Mouse (Mus musculus) embryonic fibroblast, embryonic 13.5 days (primary cell): ENCODE results near the gene U2surp. TPM values are rescaled to one million over a fixed set of nuclear protein-coding genes. Genes with fewer than 3 reads are reported as not detected.
"Not testable (repeated sequence)": the region's sequence is repeated elsewhere in the genome, so short reads cannot be mapped to it uniquely, and the experiment has no call there.

Experiments used
- H3K27ac ChIP-seq: 2 replicates; pipeline ENCODE4 v1.5.1; 2012; ENCODE audit warnings: low read length, control low read depth, inconsistent platforms; ENCODE audit not compliant: insufficient read depth
- H3K4me1 ChIP-seq: 2 replicates; pipeline ENCODE4 v1.6.1; 2011; ENCODE audit warnings: low read length; ENCODE audit not compliant: control insufficient read depth, insufficient read depth
- H3K4me3 ChIP-seq: 2 replicates; pipeline ENCODE4 v1.5.1; 2011; ENCODE audit warnings: mild to moderate bottlenecking, control low read depth, low read length; ENCODE audit not compliant: insufficient read depth
- CTCF ChIP-seq: IDR thresholded peaks from 2 replicates; pipeline ENCODE4 v1.5.1; 2011; ENCODE audit warnings: mild to moderate bottlenecking, control low read depth, low read length, moderate library complexity, borderline replicate concordance; ENCODE audit not compliant: insufficient read depth
- POLR2A ChIP-seq: IDR thresholded peaks from 2 replicates; pipeline ENCODE4 v1.6.1; 2011; ENCODE audit warnings: low read depth, mild to moderate bottlenecking, control low read depth, low read length, moderate library complexity
- polyA plus RNA-seq: library from polyadenylated mRNA; stranded (reverse); fragments of >200 nt; gene quantifications from 2 replicates; pipeline ENCODE4 v1.2.4, GENCODE M21; 2011; ENCODE audit warnings: low read depth; ENCODE audit not compliant: missing spikeins, insufficient read length

Gene U2surp
- polyA plus RNA-seq, 1 experiment = 87.4 TPM

- TF ChIP-seq CTCF (no peak), POLR2A (no peak)
- Histone ChIP-seq H3K27ac (no peak overlapping the region), H3K4me3 (no peak overlapping the region), H3K4me1 (no peaks in the 10 kb centered on the region)
Measured at GRCm38 (mm10) chr9:95478443-95478842, 33.4 kb downstream of the U2surp start.

DNA sequence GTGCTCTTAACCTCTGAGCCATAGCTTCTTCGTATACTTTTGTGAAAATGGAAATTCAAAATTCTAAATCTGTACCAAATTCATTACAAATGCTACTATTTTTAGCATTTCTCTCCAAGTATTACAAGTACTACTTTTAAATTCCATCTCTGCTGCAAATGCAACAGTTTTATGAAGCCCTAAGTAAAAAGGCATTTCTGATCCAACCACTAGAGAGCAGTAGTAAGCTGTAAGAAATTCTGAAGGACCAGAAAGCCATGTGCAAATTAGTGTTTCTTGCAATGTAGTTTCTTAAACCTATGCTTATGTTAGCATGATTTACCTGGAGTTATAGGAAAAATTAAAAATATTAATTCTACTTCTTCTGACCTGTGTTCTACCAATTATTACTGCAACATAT is 38.9 kb downstream of the U2surp start:
- Histone ChIP-seq H3K27ac (no peak overlapping the region), H3K4me1 (no peaks in the 10 kb centered on the region), H3K4me3 (no peak overlapping the region)
- TF ChIP-seq CTCF (no peak), POLR2A (no peak)

GRCm38 (mm10) chr9:95469011-95469576 is 42.7 kb downstream of the U2surp start:
- not testable (repeated sequence) for H3K4me3 ChIP-seq, H3K4me1 ChIP-seq, H3K27ac ChIP-seq

- TF ChIP-seq POLR2A = no peak
- TF ChIP-seq CTCF = no peak
- no peak overlapping the region for H3K4me3 ChIP-seq
- H3K4me1 ChIP-seq = no peaks in the 10 kb centered on the region
- no peak overlapping the region for H3K27ac ChIP-seq
Measured at GRCm38 (mm10) chr9:95464028-95464427, 47.8 kb downstream of the U2surp start.

GRCm38 (mm10) chr9:95451931-95452330 is 59.9 kb downstream of the U2surp start:
- no peak overlapping the region for H3K27ac ChIP-seq
- H3K4me3 ChIP-seq = no peak overlapping the region
- H3K4me1 ChIP-seq = no peaks in the 10 kb centered on the region
- TF ChIP-seq CTCF = no peak

GRCm38 (mm10) chr9:95450586-95450985 is 61.2 kb downstream of the U2surp start:
- no peak overlapping the region for H3K27ac ChIP-seq
- H3K4me1 ChIP-seq = no peaks in the 10 kb centered on the region
- no peak for TF ChIP-seq POLR2A
- no peak for TF ChIP-seq CTCF
- no peak overlapping the region for H3K4me3 ChIP-seq

GRCm38 (mm10) chr9:95442321-95442731 is 69.5 kb downstream of the U2surp start:
- Histone ChIP-seq H3K4me1 (no peaks in the 10 kb centered on the region), H3K4me3 (no peak overlapping the region), H3K27ac (no peak overlapping the region)
- TF ChIP-seq CTCF = no peak
- no peak for TF ChIP-seq POLR2A

GRCm38 (mm10) chr9:95437883-95438282 is 73.9 kb downstream of the U2surp start:
- Histone ChIP-seq H3K4me1 (no peaks in the 10 kb centered on the region), H3K27ac (no peak overlapping the region), H3K4me3 (no peak overlapping the region)
- TF ChIP-seq POLR2A = no peak
- no peak for TF ChIP-seq CTCF

GRCm38 (mm10) chr9:95436294-95436613 is 75.5 kb downstream of the U2surp start:
- no peak overlapping the region for H3K4me3 ChIP-seq
- TF ChIP-seq POLR2A = no peak
- TF ChIP-seq CTCF = no peak
- H3K4me1 ChIP-seq = no peaks in the 10 kb centered on the region
- H3K27ac ChIP-seq = no peak overlapping the region

DNA sequence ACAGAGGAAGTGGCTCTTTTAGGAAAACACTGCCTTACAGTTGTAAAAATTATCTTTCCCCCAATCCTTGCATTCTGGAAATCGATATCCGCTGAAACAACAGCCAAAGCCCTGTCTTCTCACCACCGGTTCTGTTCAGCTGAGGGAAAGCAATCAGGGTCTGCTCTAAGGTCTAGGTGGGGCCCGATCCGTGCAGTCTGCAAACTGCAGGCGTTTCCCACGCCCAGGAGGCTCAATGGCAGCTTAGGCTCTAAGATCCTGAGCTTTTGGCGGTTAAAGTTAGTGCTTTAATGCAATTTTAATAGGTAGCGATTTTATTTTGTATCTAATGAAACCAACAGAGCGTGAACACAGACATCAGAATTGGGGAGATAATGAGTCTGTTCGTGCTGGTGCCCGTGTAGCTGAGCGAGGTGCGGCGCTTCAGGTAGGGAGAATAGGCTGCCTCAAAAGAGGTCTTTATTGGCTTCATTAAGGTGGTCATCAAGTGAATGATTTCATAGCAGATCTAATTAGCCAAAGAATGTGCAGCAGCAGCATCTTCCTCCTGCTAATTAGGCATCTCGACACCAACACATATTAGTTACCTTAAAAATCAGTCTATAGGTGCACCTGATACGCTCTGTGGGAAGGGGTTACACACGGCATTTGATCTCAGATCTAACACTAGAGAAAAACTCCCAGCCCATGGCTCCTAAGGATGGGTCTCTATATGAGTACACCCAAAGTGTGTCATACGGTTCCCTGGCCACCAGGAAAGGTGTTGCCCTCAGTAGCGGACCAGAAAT is 76.1 kb downstream of the U2surp start:
- H3K4me1 ChIP-seq = no peaks in the 10 kb centered on the region
- TF ChIP-seq POLR2A (no peak), CTCF (no peak)
- H3K4me3 ChIP-seq = no peak overlapping the region
- no peak overlapping the region for H3K27ac ChIP-seq

GRCm38 (mm10) chr9:95428277-95428676 is 83.5 kb downstream of the U2surp start:
- Histone ChIP-seq H3K4me3 (no peak overlapping the region), H3K27ac (no peak overlapping the region), H3K4me1 (no peaks in the 10 kb centered on the region)
- TF ChIP-seq CTCF (no peak), POLR2A (no peak)
